Mouse (Mus musculus) ES-Bruce4 (cell line): ENCODE results near the gene Sh3bp4. TPM values are rescaled to one million over a fixed set of nuclear protein-coding genes. Genes with fewer than 3 reads are reported as not detected.

Source experiments
- H3K27ac ChIP-seq: 2 replicates; pipeline ENCODE4 v1.5.1; 2012; ENCODE audit warnings: low read length, inconsistent platforms; ENCODE audit not compliant: insufficient read depth
- H3K27me3 ChIP-seq: 2 replicates; pipeline ENCODE4 v1.6.1; 2012; ENCODE audit warnings: mild to moderate bottlenecking, low read length, inconsistent platforms; ENCODE audit not compliant: control insufficient read depth, poor library complexity, insufficient read depth, severe bottlenecking
- H3K36me3 ChIP-seq: 2 replicates; pipeline ENCODE4 v1.6.1; 2012; ENCODE audit warnings: inconsistent platforms, mild to moderate bottlenecking, low read length, moderate library complexity; ENCODE audit not compliant: control insufficient read depth, poor library complexity, insufficient read depth, severe bottlenecking
- H3K4me1 ChIP-seq: one replicate; pipeline ENCODE4 v1.8.1; 2011; ENCODE audit warnings: low read length; ENCODE audit not compliant: control insufficient read depth, insufficient read depth
- H3K4me3 ChIP-seq: 2 replicates; pipeline ENCODE4 v1.5.1; 2011; ENCODE audit warnings: low read depth, mild to moderate bottlenecking, low read length
- H3K9ac ChIP-seq: 2 replicates; pipeline ENCODE4 v1.6.1; 2012; ENCODE audit warnings: low read depth, mild to moderate bottlenecking, inconsistent platforms; ENCODE audit not compliant: poor library complexity, severe bottlenecking
- H3K9me3 ChIP-seq: replicated peaks from 2 replicates; pipeline ENCODE4 v1.6.1; 2012; ENCODE audit warnings: mild to moderate bottlenecking, low read length, inconsistent platforms; ENCODE audit not compliant: control insufficient read depth, poor library complexity, insufficient read depth, severe bottlenecking
- CTCF ChIP-seq: IDR thresholded peaks from one replicate; pipeline ENCODE4 v1.8.1; 2011; ENCODE audit warnings: low read depth, low read length
- EP300 ChIP-seq: IDR thresholded peaks from 2 replicates; pipeline ENCODE4 v1.6.1; 2011; ENCODE audit warnings: low read depth, low read length; ENCODE audit not compliant: insufficient read depth
- POLR2A ChIP-seq: IDR thresholded peaks from one replicate; pipeline ENCODE4 v1.8.1; 2011; ENCODE audit warnings: low read length; ENCODE audit not compliant: insufficient read depth
- polyA plus RNA-seq: library from polyadenylated mRNA; stranded (reverse); fragments of >200 nt; gene quantifications from 2 replicates; pipeline ENCODE4 v1.2.4, GENCODE M21; 2011; ENCODE audit warnings: low read depth; ENCODE audit not compliant: missing spikeins, insufficient read depth, insufficient read length

Gene Sh3bp4
- polyA plus RNA-seq, 1 experiment = 32.1 TPM

DNA sequence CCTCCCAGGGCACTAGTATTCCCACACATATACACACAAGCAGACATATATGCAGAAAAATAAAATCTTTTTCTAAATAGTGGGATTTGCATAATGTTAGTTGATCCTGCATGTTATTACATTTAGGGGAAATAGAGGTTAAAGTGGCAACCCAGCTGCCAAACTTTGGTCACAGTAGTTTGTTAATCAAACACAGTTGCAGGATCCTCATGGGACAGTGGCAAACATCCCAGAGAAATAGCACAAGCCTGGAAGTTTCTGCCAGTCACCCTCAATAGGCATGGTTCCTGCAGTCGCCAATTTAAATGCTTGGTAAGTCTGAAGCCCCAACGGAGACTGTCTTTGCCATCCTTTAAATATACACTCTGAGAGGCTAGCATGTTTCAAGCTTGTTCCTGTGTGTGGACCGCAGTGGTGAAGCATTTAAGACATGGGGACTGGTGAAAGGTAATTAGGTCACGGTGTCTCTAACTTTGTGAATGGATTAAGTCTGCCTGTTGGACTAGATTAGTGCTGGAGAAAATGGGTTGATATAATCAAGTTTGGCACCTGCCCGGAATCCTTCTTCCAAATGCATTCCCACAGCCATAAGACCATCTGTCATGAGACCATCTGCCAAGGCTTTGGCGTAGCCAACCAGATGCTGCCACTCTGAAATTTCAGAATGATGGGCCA is 114.0 kb downstream of the Sh3bp4 start:
- Histone ChIP-seq H3K9me3 (no peaks in the 10 kb centered on the region), H3K4me3 (no peak overlapping the region), H3K27me3 (no peaks in the 10 kb centered on the region), H3K4me1 (peaks cover 10% of the 10 kb centered on the region), H3K27ac (peak overlapping the region; percentile 80), H3K36me3 (no peaks in the 10 kb centered on the region), H3K9ac (peak overlapping the region; percentile 26; the same call in 1 of the 2 replicates)
- TF ChIP-seq POLR2A (no peak), CTCF (no peak), EP300 (no peak)

DNA sequence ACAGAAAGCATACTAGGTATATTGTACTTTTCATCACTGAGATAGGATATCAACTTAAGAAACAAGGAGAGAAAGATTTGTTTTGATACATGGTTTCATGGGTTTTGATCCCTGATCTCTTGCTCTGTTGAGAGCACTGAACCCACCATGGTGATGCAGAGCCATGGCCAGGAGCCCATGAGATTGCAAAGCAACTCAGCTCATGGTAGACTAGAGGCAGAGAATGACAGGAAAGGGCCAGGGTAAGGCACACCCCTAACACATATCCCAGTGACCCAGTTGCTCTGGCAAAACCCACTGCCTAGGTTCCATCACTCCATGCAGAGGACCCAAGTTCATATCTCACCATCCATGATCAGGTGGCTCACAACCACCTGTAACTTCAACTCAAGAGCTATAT is 114.6 kb downstream of the Sh3bp4 start:
- H3K4me1 ChIP-seq = peaks cover 10% of the 10 kb centered on the region
- H3K27ac ChIP-seq = no peak overlapping the region
- no peaks in the 10 kb centered on the region for H3K36me3 ChIP-seq
- no peaks in the 10 kb centered on the region for H3K27me3 ChIP-seq
- TF ChIP-seq CTCF (no peak), POLR2A (no peak), EP300 (no peak)
- no peaks in the 10 kb centered on the region for H3K9me3 ChIP-seq
- no peak overlapping the region for H3K9ac ChIP-seq
- H3K4me3 ChIP-seq = no peak overlapping the region

DNA sequence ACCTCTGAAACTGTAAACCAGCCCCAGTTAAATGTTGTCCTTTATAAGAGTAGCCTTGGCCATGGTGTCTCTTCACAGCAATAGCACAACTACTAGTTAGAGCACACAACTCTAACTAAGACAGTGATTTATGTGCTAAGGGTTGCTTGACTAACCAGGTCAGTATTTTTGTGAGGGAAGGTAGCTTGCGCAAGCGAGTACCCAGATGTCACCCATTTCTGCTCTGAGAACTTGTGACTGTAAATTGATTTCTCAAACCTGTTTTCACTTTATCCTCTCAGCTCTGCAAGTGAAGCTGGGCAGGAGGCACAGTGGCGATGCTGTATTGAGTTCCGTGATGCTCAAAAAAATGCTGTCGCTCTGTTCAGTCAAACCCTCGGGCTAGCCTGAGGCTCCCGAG is 117.2 kb downstream of the Sh3bp4 start:
- Histone ChIP-seq H3K4me1 (peaks cover 9% of the 10 kb centered on the region), H3K36me3 (no peaks in the 10 kb centered on the region), H3K9ac (no peak overlapping the region), H3K27me3 (no peaks in the 10 kb centered on the region), H3K4me3 (no peak overlapping the region), H3K27ac (no peak overlapping the region), H3K9me3 (no peaks in the 10 kb centered on the region)
- no peak for TF ChIP-seq POLR2A
- no peak for TF ChIP-seq CTCF
- no peak for TF ChIP-seq EP300

DNA sequence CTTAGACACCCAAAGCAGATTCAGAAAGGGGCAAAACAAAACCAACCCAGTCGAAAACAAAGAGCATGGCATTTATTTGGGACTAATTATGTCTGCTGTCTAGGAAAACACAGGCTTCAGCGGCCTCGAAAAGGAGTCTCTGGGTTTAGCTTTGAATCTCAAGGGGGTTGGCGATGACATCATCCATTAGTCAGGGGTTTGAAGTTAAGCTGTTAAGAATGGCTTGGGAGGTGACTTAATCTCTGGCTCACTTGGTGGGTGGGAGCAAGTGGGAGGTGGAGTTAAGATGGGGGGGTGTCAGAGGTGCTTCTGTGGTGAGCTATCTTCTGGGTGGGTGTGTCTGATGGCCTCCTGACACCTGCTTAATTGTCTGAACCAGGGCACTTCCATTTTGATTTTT is 117.9 kb downstream of the Sh3bp4 start:
- TF ChIP-seq CTCF = no peak
- TF ChIP-seq EP300 = no peak
- TF ChIP-seq POLR2A = no peak
- Histone ChIP-seq H3K36me3 (no peaks in the 10 kb centered on the region), H3K27me3 (no peaks in the 10 kb centered on the region), H3K4me3 (no peak overlapping the region), H3K9ac (no peak overlapping the region), H3K4me1 (peaks cover 7% of the 10 kb centered on the region), H3K9me3 (no peaks in the 10 kb centered on the region), H3K27ac (peak overlapping the region; percentile 53; the same call in 1 of the 2 replicates)

DNA sequence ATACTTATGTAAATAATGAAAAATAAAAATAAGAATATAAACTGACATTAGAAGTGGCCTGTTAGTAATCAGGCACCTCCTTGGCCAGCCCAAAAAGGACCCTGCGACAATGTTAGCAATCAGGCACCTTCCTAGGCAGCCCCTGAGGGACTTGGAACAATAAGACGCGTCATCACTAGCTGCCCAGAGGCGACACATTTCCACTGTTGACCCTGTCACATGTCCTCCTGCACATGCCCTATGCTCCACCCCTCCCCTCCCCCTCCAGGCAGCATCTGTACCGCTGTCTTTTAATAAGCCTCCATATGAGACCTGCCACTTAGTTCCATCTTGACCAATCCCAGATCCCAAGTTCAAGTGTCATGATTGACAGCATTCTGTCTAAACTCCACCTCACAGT is 119.0 kb downstream of the Sh3bp4 start:
- peaks cover 7% of the 10 kb centered on the region for H3K4me1 ChIP-seq
- TF ChIP-seq CTCF = no peak
- TF ChIP-seq EP300 = peak; percentile 95
- peak overlapping the region; percentile 42; the same call in 1 of the 2 replicates for H3K9ac ChIP-seq
- peak overlapping the region; percentile 82; the same call in 1 of the 2 replicates for H3K27ac ChIP-seq
- no peaks in the 10 kb centered on the region for H3K27me3 ChIP-seq
- peak overlapping the region; percentile 41; the same call in 1 of the 2 replicates for H3K4me3 ChIP-seq
- no peaks in the 10 kb centered on the region for H3K36me3 ChIP-seq
- H3K9me3 ChIP-seq = no peaks in the 10 kb centered on the region

DNA sequence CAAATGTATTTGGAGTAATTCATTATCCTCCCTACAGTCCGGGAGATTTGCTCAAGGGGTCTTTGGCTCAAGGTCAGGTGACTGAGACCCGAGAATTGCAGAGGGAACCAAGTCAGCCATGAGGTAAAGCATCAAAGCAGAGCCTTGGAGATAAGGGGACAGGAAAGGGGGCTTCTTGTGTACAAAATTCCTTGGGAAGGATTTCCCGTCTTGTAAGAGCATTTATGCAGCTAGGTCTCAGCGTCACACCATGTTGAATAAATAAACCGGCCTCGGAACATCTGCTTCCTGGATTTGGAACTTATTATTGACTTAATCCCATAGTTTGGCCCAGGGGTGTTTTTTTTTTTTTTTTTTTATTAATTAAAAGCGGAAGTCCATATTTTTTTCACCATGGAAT is 120.4 kb downstream of the Sh3bp4 start:
- Histone ChIP-seq H3K27ac (peak overlapping the region; percentile 94), H3K4me1 (peaks cover 7% of the 10 kb centered on the region), H3K4me3 (no peak overlapping the region), H3K9ac (peak overlapping the region; percentile 42; the same call in 1 of the 2 replicates), H3K9me3 (no peaks in the 10 kb centered on the region), H3K36me3 (no peaks in the 10 kb centered on the region), H3K27me3 (no peaks in the 10 kb centered on the region)
- no peak for TF ChIP-seq EP300
- no peak for TF ChIP-seq CTCF
- no peak for TF ChIP-seq POLR2A
